Mouse (Mus musculus) ES-E14 (cell line): ENCODE measurements around the gene Cacybp. TPM values are rescaled to one million over a fixed set of nuclear protein-coding genes. Genes with fewer than 3 reads are reported as not detected.

Experiments used
- DNase-seq: peaks from one replicate; pipeline ENCODE4 v3.0.0-alpha.2; 2013; ENCODE audit warnings: low read depth, low spot score
- H3K27ac ChIP-seq: 2 replicates; pipeline ENCODE4 v1.5.1; 2012; ENCODE audit warnings: low read depth, mild to moderate bottlenecking, low read length, moderate library complexity, mixed read lengths; ENCODE audit not compliant: poor library complexity, insufficient read depth, severe bottlenecking
- H3K36me3 ChIP-seq: 2 replicates; pipeline ENCODE4 v1.6.1; 2012; ENCODE audit warnings: mild to moderate bottlenecking, low read length, moderate library complexity, mixed read lengths; ENCODE audit not compliant: control insufficient read depth, poor library complexity, insufficient read depth, severe bottlenecking
- H3K4me1 ChIP-seq, 2 experiments: fragments of 150-350 bp in 1 of 2; sonication (generic) in 1 of 2; 2 replicates each; pipeline ENCODE4 v1.6.1; 2012; ENCODE audit warnings: low read length in 2 of 2, mild to moderate bottlenecking in 1 of 2, mixed read lengths in 1 of 2; ENCODE audit not compliant: control insufficient read depth in 2 of 2, insufficient read depth in 2 of 2, poor library complexity in 1 of 2
- H3K4me3 ChIP-seq, 2 experiments: fragments of 150-350 bp in 1 of 2; sonication (generic) in 1 of 2; 2 replicates each; pipeline ENCODE4 v1.5.1; 2012; ENCODE audit warnings: low read length in 2 of 2, low read depth in 1 of 2, mild to moderate bottlenecking in 1 of 2, mixed read lengths in 1 of 2; ENCODE audit not compliant: insufficient read depth in 1 of 2, poor library complexity in 1 of 2, severe bottlenecking in 1 of 2
- H3K9ac ChIP-seq: 2 replicates; pipeline ENCODE4 v1.6.1; 2012; ENCODE audit warnings: low read depth, mild to moderate bottlenecking, low read length, mixed read lengths; ENCODE audit not compliant: poor library complexity, insufficient read depth, severe bottlenecking
- H3K9me3 ChIP-seq: fragments of 150-350 bp; sonication (generic); 2 replicates; pipeline ENCODE4 v1.6.1; 2012; ENCODE audit warnings: low read depth, mild to moderate bottlenecking, low read length; ENCODE audit not compliant: control insufficient read depth, insufficient read depth
- CHD2 ChIP-seq: IDR thresholded peaks from 2 replicates; pipeline ENCODE4 v1.6.1; 2014; ENCODE audit warnings: mild to moderate bottlenecking, low read depth, low read length, inconsistent platforms
- HCFC1 ChIP-seq: IDR thresholded peaks from 2 replicates; pipeline ENCODE4 v1.6.1; 2012; ENCODE audit warnings: low read length, inconsistent platforms, borderline replicate concordance; ENCODE audit not compliant: insufficient read depth
- MAFK ChIP-seq: IDR thresholded peaks from 2 replicates; pipeline ENCODE4 v1.6.1; 2014; ENCODE audit warnings: mild to moderate bottlenecking, low read depth, low read length, inconsistent platforms; ENCODE audit not compliant: insufficient read depth
- ZC3H11A ChIP-seq: IDR thresholded peaks from 2 replicates; pipeline ENCODE4 v1.6.1; 2012; ENCODE audit warnings: low read depth, mild to moderate bottlenecking, inconsistent platforms, low read length, borderline replicate concordance
- ZNF384 ChIP-seq: IDR thresholded peaks from 2 replicates; pipeline ENCODE4 v1.6.1; 2012; ENCODE audit warnings: low read depth, low read length, inconsistent platforms
- in situ Hi-C, 2 experiments: fragments of 600-800 bp; cut with MboI; formaldehyde crosslinking; loops; one replicate each; pipeline ENCODE4 v1.15.1; 2025; ENCODE audit warnings: low sequenced_read_pairs in 2 of 2, inconsistent platforms in 1 of 2; ENCODE audit not compliant: unreplicated experiment in 2 of 2
- total RNA-seq: library from RNA; depleted of rRNA; stranded (reverse); fragments of 300-350 nt; gene quantifications from 2 replicates; pipeline ENCODE4 v1.2.3, GENCODE M21; 2012

Gene Cacybp
- total RNA-seq, 1 experiment, result 184 TPM

DNA sequence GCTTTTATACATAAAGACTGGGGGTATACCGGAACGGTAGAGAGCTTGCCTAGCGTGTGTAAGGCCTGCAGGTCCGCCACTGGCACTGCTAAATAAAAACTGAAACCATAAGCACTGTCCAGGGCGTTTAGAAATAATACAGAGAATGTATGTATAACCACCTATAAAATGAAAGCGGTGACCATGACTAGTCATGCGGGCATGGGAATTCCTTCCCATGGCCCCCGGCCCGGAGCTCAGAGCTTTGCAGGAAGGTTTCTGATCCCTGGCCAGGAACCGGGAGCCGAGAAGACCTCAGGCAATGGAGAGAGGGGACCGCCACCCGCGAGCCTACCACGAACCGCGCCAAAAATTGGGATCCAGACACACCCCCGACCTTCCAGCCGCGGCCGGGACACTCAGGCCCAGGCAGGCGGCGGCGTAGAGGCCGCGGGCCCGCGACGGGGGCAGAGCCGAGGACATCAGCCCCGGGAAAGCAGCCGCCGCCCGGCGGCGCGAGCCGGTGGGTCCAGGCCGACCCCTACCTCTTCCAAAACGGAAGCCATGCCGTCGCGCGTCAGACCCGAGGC lies 468 bp downstream of the Cacybp start:
- no peak for DNase-seq
- peak overlapping the region; percentile 77 to 91 for H3K4me3 ChIP-seq
- in situ Hi-C loops, result no loop called here
- peak overlapping the region; percentile 81 for H3K27ac ChIP-seq
- peak overlapping the region; percentile 94 for H3K9ac ChIP-seq
- H3K4me1 ChIP-seq, result peaks cover 5 to 8% of the 10 kb centered on the region in 2 experiments
- no peak for TF ChIP-seq HCFC1
- no peak for TF ChIP-seq ZC3H11A
- no peak for TF ChIP-seq CHD2
- TF ChIP-seq MAFK, result no peak
- TF ChIP-seq ZNF384, result no peak
- no peaks in the 10 kb centered on the region for H3K9me3 ChIP-seq
- H3K36me3 ChIP-seq, result peaks cover 8% of the 10 kb centered on the region

DNA sequence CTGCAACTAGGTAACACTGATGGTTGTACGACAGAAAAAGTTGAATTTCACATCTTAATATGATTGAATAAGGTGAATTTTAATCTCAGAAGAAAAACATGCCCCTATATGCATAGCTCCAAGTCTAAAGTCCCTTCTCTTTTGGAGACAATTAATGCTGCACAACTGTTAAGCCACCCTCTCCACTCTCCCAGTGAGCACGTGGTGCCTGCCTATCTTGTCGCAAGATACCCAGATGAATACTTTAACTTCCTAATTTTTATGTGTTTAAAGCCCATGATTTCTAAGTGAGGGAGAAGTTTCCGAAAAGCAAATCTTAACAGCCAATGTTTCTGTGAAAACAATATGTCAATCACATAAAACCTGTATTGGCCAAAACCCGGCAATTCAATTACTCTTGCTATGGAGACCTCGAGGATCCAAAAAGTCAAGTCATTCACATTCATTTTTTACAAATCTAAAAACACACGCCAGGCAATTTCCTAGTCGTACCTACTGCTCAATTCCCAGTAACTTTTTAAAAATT lies 1.0 kb downstream of the Cacybp start:
- no peak for TF ChIP-seq ZC3H11A
- no peak for TF ChIP-seq CHD2
- TF ChIP-seq HCFC1, result no peak
- TF ChIP-seq ZNF384, result no peak
- no peak for TF ChIP-seq MAFK
- peak overlapping the region; percentile 20; the same call in 1 of the 2 replicates for H3K27ac ChIP-seq
- in situ Hi-C loops, result no loop called here

DNA sequence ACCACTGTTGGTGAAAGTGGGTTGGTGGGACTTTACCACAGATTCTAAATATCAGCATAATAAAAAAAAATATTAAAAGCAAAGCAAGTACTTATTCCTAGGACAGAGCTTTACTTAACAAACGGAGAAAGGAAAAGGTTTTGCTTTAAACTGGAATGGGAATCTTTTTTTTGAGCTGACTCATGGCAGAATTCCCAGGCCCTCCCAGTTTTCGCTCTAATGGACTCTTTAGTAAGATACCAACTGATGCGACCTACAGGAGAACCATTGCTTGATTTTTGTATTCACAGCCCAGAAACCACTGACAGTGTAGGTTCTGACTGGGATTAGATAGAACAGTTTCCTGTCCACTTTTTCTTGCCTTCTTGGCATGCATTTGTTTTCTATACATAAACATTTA lies 2.1 kb downstream of the Cacybp start:
- Histone ChIP-seq H3K36me3 (peaks cover 19% of the 10 kb centered on the region), H3K4me3 (peak overlapping the region; percentile 77 to 91), H3K9ac (peak overlapping the region; percentile 94; the same call in 1 of the 2 replicates), H3K27ac (peak overlapping the region; percentile 34; the same call in 1 of the 2 replicates), H3K4me1 (peaks cover 3 to 10% of the 10 kb centered on the region in 2 experiments), H3K9me3 (no peaks in the 10 kb centered on the region)
- no peak for DNase-seq
- TF ChIP-seq CHD2 (no peak), MAFK (peak; percentile 40; the same call in 1 of the 2 replicates)
- in situ Hi-C loops, result no loop called here

More for the DNA sequence above, 1.0 kb downstream of the Cacybp start:
- Histone ChIP-seq H3K9me3 (no peaks in the 10 kb centered on the region), H3K4me1 (peaks cover 3 to 8% of the 10 kb centered on the region in 2 experiments), H3K9ac (peak overlapping the region; percentile 94), H3K36me3 (peaks cover 9% of the 10 kb centered on the region), H3K4me3 (peak overlapping the region; percentile 77 to 91)
- DNase-seq, result no peak

DNA sequence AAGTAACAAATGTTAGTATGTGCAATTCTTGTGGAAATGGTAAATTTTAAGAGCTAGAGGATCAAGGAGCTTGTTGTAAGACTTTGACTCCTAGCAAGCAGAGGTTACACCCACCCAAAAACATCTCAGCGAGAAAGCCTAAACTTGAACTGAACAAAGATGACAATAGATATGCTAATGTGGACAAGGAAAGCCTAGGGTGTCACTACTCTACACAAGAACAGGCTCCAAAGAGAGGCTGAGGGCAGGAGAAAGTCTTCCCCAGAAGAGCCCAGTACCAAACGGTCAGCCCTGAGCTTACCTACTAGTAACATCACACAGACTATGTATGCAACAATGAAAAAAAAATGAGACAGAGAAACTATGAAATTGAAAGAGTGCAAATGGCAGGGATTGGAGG lies 2.8 kb downstream of the Cacybp start:
- Histone ChIP-seq H3K27ac (peak overlapping the region; percentile 46; the same call in 1 of the 2 replicates), H3K9me3 (no peaks in the 10 kb centered on the region), H3K9ac (no peak overlapping the region), H3K4me1 (peaks cover 5 to 12% of the 10 kb centered on the region in 2 experiments), H3K4me3 (peak overlapping the region; percentile 53 to 77), H3K36me3 (peaks cover 24% of the 10 kb centered on the region)
- DNase-seq, result peak; percentile 60
- in situ Hi-C loops, result no loop called here
- TF ChIP-seq ZNF384 (no peak), CHD2 (peak; percentile 58; the same call in 1 of the 2 replicates)

DNA sequence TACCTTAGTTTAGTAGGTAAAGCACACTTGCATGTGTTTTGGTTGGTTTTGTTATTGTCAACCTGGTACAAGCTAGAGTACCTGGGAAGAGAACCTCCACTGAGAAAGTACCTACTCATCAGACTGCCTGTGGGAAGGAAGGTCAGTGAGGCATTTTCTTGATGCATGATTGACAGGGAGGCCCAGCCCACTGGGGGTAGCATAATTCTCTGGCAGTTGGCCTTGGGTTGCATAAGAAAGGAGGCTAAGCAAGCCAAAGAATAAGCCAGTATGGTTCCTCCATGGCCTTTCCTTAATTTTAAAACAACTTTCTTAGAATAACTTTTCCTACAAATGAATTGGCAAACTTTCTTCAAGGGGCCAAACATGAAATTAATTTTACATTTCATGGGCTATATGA lies 7.2 kb downstream of the Cacybp start:
- no peak overlapping the region for H3K9ac ChIP-seq
- peaks cover 5 to 9% of the 10 kb centered on the region in 2 experiments for H3K4me1 ChIP-seq
- H3K9me3 ChIP-seq, result no peaks in the 10 kb centered on the region; the same call in 1 of the 2 replicates
- H3K27ac ChIP-seq, result no peak overlapping the region
- H3K4me3 ChIP-seq, result no peak overlapping the region
- in situ Hi-C loops, result no loop called here
- DNase-seq, result no peak
- H3K36me3 ChIP-seq, result peaks cover 42% of the 10 kb centered on the region
- TF ChIP-seq HCFC1 (no peak), MAFK (no peak), CHD2 (no peak), ZC3H11A (no peak), ZNF384 (no peak)
